Mouse (Mus musculus): ENCODE results near the gene Riok1. TPM values are rescaled to one million over a fixed set of nuclear protein-coding genes. Genes with fewer than 3 reads are reported as not detected.

The Riok1 gene
- total RNA-seq, 2 experiments from 2014 or later, result 71.7 to 78.0 TPM

Other genes with a start within 250 kb of the Riok1 start
- 76.0 and 76.3 TPM in 2 replicates for gene Ssr1, start 42.8 kb upstream of the Riok1 start, total RNA-seq (2015; ENCODE audit: low replicate concordance)
- gene Ssr1, start 42.8 kb upstream of the Riok1 start, total RNA-seq (2017; ENCODE audit: low replicate concordance), result 66.6 and 69.7 TPM in 2 replicates
- gene Cage1, start 74 bp downstream of the Riok1 start, total RNA-seq (2015; ENCODE audit: low replicate concordance), result not detected in 2 replicates
- gene Cage1, start 74 bp downstream of the Riok1 start, total RNA-seq (2017; ENCODE audit: low replicate concordance), result 1.5 TPM in 1 of 2 replicates, not detected in the other
- not detected in 2 replicates for gene Dsp, start 114.3 kb downstream of the Riok1 start, total RNA-seq (2015; ENCODE audit: low replicate concordance)
- not detected in 2 replicates for gene Dsp, start 114.3 kb downstream of the Riok1 start, total RNA-seq (2017; ENCODE audit: low replicate concordance)
- 33.1 and 52.6 TPM in 2 replicates for gene Snrnp48, start 167.9 kb downstream of the Riok1 start, total RNA-seq (2015; ENCODE audit: low replicate concordance)
- 47.8 and 78.0 TPM in 2 replicates for gene Snrnp48, start 167.9 kb downstream of the Riok1 start, total RNA-seq (2017; ENCODE audit: low replicate concordance)